Mouse (Mus musculus) embryonic facial prominence, embryonic 14.5 days (tissue): ENCODE measurements around the gene Ngly1. TPM values are rescaled to one million over a fixed set of nuclear protein-coding genes. Genes with fewer than 3 reads are reported as not detected.
"Not testable (repeated sequence)": the region's sequence is repeated elsewhere in the genome, so short reads cannot be mapped to it uniquely, and the experiment has no call there.

Experiments
- ATAC-seq: fragments of 200-750 bp; cut with Nextera tagmentation; 2 replicates; pipeline ENCODE4 v1.8.0; 2017; ENCODE audit warnings: low read depth, moderate number of reproducible peaks, moderate TSS enrichment
- DNase-seq: peaks from one replicate; pipeline ENCODE4 v3.0.0-alpha.2; 2015; ENCODE audit warnings: low spot score
- H3K27ac ChIP-seq: fragments of 300-500 bp; sonication (generic); replicated peaks from 2 replicates; pipeline ENCODE4 v1.5.1; 2014; ENCODE audit warnings: low read depth, mild to moderate bottlenecking, low read length, moderate library complexity
- H3K27me3 ChIP-seq: fragments of 300-500 bp; sonication (generic); replicated peaks from 2 replicates; pipeline ENCODE4 v1.6.1; 2014; ENCODE audit warnings: low read length; ENCODE audit not compliant: control insufficient read depth, insufficient read depth
- H3K36me3 ChIP-seq: fragments of 300-500 bp; sonication (generic); 2 replicates; pipeline ENCODE4 v1.6.1; 2014; ENCODE audit warnings: low read length, mixed read lengths; ENCODE audit not compliant: control insufficient read depth, insufficient read depth
- H3K4me1 ChIP-seq: fragments of 300-500 bp; sonication (generic); 2 replicates; pipeline ENCODE4 v1.6.1; 2014; ENCODE audit warnings: antibody characterized with exemption, low read length; ENCODE audit not compliant: control insufficient read depth, insufficient read depth
- H3K4me2 ChIP-seq: fragments of 300-500 bp; sonication (generic); 2 replicates; pipeline ENCODE4 v1.6.1; 2014; ENCODE audit warnings: low read depth, mild to moderate bottlenecking, low read length, moderate library complexity, mixed read lengths
- H3K4me3 ChIP-seq: fragments of 300-500 bp; sonication (generic); 2 replicates; pipeline ENCODE4 v1.5.1; 2014; ENCODE audit warnings: low read depth, mild to moderate bottlenecking, low read length
- H3K9ac ChIP-seq: fragments of 300-500 bp; sonication (generic); 2 replicates; pipeline ENCODE4 v1.6.1; 2014; ENCODE audit warnings: low read depth, mild to moderate bottlenecking, low read length, moderate library complexity, mixed read lengths
- H3K9me3 ChIP-seq: fragments of 300-500 bp; sonication (generic); 2 replicates; pipeline ENCODE4 v1.6.1; 2016; ENCODE audit warnings: low read length; ENCODE audit not compliant: control insufficient read depth
- WGBS: fragments of 180-500 bp; shearing (Covaris S2); extraction: QIAGEN DNeasy Blood & Tissue Kit; methylation state at CpG from one replicate; pipeline ENCODE4 v1.1.7; 2014; 5-methylcytosine and 5-hydroxymethylcytosine counted together
- polyA plus RNA-seq: library from polyadenylated mRNA; unstranded; fragments of >200 nt; fragmentation: Nextera tagmentation; extraction: Ambion mirVana; gene quantifications from 2 replicates; pipeline ENCODE4 v1.2.1, GENCODE M21; 2014

Gene Ngly1
- polyA plus RNA-seq, 1 experiment from 2014 or later = 43.6 TPM

DNA sequence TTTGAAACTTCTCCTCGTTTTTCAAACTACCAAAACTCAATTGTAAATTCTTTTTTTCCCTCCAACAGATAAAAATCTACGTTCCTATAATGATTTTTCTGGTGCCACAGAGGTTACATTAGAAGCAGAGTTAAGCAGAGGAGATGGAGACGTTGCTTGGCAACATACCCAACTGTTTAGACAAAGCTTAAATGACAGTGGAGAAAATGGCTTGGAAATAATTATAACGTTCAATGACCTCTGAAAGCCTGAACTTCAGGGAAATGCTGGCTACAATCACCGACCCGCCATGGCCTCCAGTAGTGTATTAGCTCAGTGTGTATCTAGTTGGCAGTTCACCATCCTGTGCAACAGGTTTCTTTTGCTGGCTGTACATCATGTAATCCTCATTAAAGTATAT is 61.7 kb downstream of the Ngly1 start:
- no peak for ATAC-seq
- no peaks in the 10 kb centered on the region for H3K27me3 ChIP-seq
- H3K36me3 ChIP-seq = 0 out of 2 replicates have a peak, but pooled peaks cover 6% of the 10 kb centered on the region
- H3K27ac ChIP-seq = no peak overlapping the region
- H3K4me3 ChIP-seq = no peak overlapping the region
- no peak overlapping the region for H3K9ac ChIP-seq
- H3K4me2 ChIP-seq = no peak overlapping the region
- DNase-seq = no peak
- 47% methylated on average over 6 of the region's 6 CpGs for WGBS
- H3K9me3 ChIP-seq = no peaks in the 10 kb centered on the region
- no peaks in the 10 kb centered on the region for H3K4me1 ChIP-seq

DNA sequence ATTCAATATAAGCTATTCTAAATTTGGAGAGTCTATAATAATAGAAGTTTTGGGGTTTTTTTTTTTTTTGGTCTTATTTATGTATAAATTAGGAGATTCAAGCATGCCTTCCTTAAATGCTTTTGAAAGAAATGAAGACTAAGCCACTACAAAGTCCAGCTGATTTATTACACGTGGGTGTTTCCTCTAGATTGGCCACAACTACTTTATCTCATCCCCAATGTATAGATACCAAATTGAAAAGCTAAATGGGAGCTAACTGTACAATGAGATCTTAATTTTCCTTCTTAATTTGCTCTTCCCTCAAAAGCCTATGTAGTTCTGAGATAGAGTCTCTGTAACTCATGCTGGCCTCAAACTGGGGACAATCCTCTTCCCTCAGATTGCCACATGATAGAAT is 63.5 kb downstream of the Ngly1 start:
- ATAC-seq (no peak), DNase-seq (no peak)
- Histone ChIP-seq H3K36me3 (0 out of 2 replicates have a peak, but pooled peaks cover 1% of the 10 kb centered on the region), H3K27me3 (no peaks in the 10 kb centered on the region), H3K9me3 (no peaks in the 10 kb centered on the region), H3K4me3 (no peak overlapping the region), H3K9ac (no peak overlapping the region), H3K27ac (no peak overlapping the region), H3K4me1 (no peaks in the 10 kb centered on the region), H3K4me2 (no peak overlapping the region)
- 81% methylated on average over 1 of the region's 1 CpGs for WGBS

DNA sequence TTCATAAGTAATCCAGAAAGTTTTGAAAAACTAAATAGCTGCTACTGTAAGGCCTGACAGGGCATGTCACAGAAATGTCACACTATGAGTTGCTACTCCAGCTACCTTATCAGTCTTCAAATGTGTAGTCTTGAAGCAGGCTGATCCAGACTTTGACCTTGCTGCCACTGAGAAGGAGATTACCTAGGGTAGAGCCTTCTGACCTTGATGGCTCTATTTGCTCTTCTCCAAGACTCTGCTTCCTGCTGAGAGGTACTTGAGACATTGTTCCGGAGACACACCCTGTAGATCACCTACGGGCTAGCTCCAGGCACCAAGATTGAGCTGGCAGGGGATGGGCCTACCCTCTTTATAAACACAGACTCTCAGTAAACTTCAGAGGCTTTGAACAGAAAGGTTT is 64.0 kb downstream of the Ngly1 start:
- not testable (repeated sequence) for DNase-seq, H3K27me3 ChIP-seq, H3K4me3 ChIP-seq, H3K27ac ChIP-seq, H3K36me3 ChIP-seq, ATAC-seq, H3K9me3 ChIP-seq, H3K4me1 ChIP-seq, H3K4me2 ChIP-seq, H3K9ac ChIP-seq
- 67% methylated on average over 2 of the region's 2 CpGs for WGBS

- Histone ChIP-seq H3K9ac (no peak overlapping the region), H3K4me2 (no peak overlapping the region), H3K4me3 (no peak overlapping the region), H3K27me3 (no peaks in the 10 kb centered on the region), H3K9me3 (no peaks in the 10 kb centered on the region), H3K4me1 (no peaks in the 10 kb centered on the region), H3K36me3 (no peaks in the 10 kb centered on the region), H3K27ac (no peak overlapping the region; the same call in 1 of the 2 replicates)
- DNase-seq (no peak), ATAC-seq (no peak)
- 62% methylated on average over 7 of the region's 7 CpGs for whole genome bisulfite sequencing
Observed at GRCm38 (mm10) chr14:16313936-16314521, 64.9 kb downstream of the Ngly1 start.

GRCm38 (mm10) chr14:16314842-16315241 is 65.8 kb downstream of the Ngly1 start:
- Histone ChIP-seq H3K36me3 (no peaks in the 10 kb centered on the region), H3K4me1 (no peaks in the 10 kb centered on the region), H3K9me3 (no peaks in the 10 kb centered on the region), H3K27me3 (no peaks in the 10 kb centered on the region), H3K27ac (no peak overlapping the region; the same call in 1 of the 2 replicates), H3K4me3 (no peak overlapping the region), H3K4me2 (no peak overlapping the region), H3K9ac (no peak overlapping the region)
- peak; percentile 55 for DNase-seq
- ATAC-seq = peak; percentile 74; the same call in 1 of the 2 replicates
- WGBS = 74% methylated on average over 2 of the region's 2 CpGs

- Histone ChIP-seq H3K9me3 (no peaks in the 10 kb centered on the region), H3K36me3 (no peaks in the 10 kb centered on the region), H3K4me1 (no peaks in the 10 kb centered on the region), H3K4me2 (no peak overlapping the region), H3K27me3 (no peaks in the 10 kb centered on the region), H3K9ac (no peak overlapping the region), H3K4me3 (no peak overlapping the region), H3K27ac (no peak overlapping the region)
- 63% methylated on average over 1 of the region's 1 CpGs for WGBS
- DNase-seq (no peak), ATAC-seq (no peak)
Observed at GRCm38 (mm10) chr14:16316715-16317114, 67.6 kb downstream of the Ngly1 start.

DNA sequence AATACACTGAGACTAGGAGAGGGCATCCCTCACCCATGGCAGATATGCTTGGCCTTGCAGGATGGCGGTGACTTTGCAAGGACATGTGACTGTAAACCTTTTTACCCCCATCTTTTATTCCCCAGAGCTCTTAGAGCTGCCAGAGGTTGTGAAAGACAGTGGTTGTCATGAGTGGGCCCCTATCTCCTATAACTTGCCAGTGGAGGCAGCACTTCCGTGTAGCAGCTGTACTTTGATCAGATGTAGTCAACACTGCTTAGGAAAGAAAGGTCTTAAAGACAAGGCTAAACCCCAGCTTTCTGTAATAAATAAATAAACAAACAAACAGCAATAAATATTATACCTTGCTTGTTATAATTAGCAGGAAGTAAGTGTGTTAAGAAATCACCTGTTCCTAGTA is 70.7 kb downstream of the Ngly1 start:
- Histone ChIP-seq H3K27ac (no peak overlapping the region), H3K36me3 (no peaks in the 10 kb centered on the region), H3K4me1 (no peaks in the 10 kb centered on the region), H3K9ac (no peak overlapping the region), H3K4me2 (no peak overlapping the region), H3K4me3 (no peak overlapping the region), H3K9me3 (no peaks in the 10 kb centered on the region), H3K27me3 (no peaks in the 10 kb centered on the region)
- no peak for DNase-seq
- no peak for ATAC-seq
- 84% methylated on average over 2 of the region's 2 CpGs for WGBS

- H3K4me1 ChIP-seq = peaks cover 12% of the 10 kb centered on the region
- no peak overlapping the region for H3K4me2 ChIP-seq
- peak; percentile 85 for DNase-seq
- H3K36me3 ChIP-seq = no peaks in the 10 kb centered on the region
- WGBS = 74% methylated on average over 4 of the region's 4 CpGs
- no peak overlapping the region; the same call in 1 of the 2 replicates for H3K27ac ChIP-seq
- H3K9me3 ChIP-seq = no peaks in the 10 kb centered on the region
- H3K4me3 ChIP-seq = no peak overlapping the region
- no peak overlapping the region for H3K9ac ChIP-seq
- no peaks in the 10 kb centered on the region for H3K27me3 ChIP-seq
- peak; percentile 56; the same call in 1 of the 2 replicates for ATAC-seq
Observed at GRCm38 (mm10) chr14:16324394-16324793, 75.3 kb downstream of the Ngly1 start.

DNA sequence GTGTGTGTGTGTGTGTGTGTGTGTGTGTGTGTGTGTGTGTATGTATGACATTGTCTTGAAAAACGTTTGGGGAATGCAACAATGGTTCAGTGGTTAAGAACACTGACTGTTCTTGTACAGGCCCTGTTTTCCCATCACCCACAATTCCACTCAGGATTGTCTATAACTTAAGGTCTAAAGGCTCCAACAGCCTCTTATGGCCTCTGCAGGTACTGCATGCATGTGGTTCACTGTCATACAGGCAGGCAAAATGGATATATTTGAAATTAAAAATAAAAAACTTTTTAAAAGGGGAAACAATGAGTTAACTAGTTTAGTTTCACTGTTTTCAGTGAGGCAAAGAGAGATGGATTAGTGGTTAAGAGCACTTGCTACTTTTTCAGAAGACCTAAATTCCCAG is 76.1 kb downstream of the Ngly1 start:
- Histone ChIP-seq H3K4me3 (no peak overlapping the region), H3K36me3 (no peaks in the 10 kb centered on the region), H3K4me2 (no peak overlapping the region), H3K9me3 (no peaks in the 10 kb centered on the region), H3K27me3 (no peaks in the 10 kb centered on the region), H3K9ac (no peak overlapping the region), H3K4me1 (peaks cover 12% of the 10 kb centered on the region), H3K27ac (no peak overlapping the region)
- WGBS = 40% methylated on average over 1 of the region's 1 CpGs
- DNase-seq = no peak
- ATAC-seq = no peak
